Mouse (Mus musculus): Measurements from ENCODE around the gene Gm49661.
A peak's percentile ranks its signal among the peaks of the same experiment; 100 is the strongest.

Gene Gm49661

DNA sequence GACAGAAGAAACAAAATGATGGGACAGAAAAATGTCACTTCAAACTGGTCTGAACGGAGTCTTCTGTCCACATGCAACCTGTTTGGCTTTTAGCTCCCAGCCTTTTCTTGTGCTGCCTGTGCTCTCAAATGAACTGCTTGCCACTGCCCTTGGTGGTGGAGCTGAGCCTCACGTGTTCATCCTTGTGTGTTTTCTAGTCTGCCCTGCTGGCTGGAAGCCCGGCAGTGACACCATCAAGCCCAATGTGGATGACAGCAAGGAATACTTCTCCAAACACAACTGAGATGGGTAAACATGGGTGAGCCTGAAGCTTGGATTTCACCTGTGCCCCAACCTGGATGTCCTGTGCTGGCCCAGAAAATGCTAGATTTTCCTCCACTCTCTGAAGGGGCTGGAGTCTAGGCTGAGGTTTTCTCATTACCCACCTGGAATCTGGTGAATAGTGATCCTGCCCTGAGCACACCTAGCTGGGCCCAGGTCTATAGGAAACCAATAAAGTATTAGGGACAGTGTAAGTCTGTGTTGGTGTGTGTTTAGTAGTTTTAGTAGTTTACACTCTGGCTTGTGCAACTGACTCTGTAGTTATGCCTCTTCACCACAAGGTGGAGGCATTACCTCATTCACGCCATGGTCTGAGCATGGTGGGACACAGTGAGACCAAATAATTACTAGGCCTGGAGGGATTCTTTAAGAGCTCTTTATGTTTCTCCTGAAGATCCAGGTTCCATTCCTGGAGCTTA, 4.7 kb upstream of the Gm49661 start:
- no peaks in the 10 kb centered on the region for H3K9me3 ChIP-seq (ENCODE audit: low read length)
- TF ChIP-seq NANOG (IDR thresholded peaks at IDR 0.05; ENCODE audit: borderline replicate concordance, low read length): no peak
- no peak for TF ChIP-seq POU5F1 (IDR thresholded peaks at IDR 0.05; ENCODE audit: borderline replicate concordance, low read length)
- TF ChIP-seq CTCF (conservative IDR thresholded peaks at IDR 0.05; ENCODE audit: low read length): peak; percentile 55
- H3K4me3 ChIP-seq (replicated peaks; ENCODE audit: low read length): no peak overlapping the region
- peaks cover 50% of the 10 kb centered on the region for H3K4me1 ChIP-seq (replicated peaks; ENCODE audit: low read depth, low read length)
- peaks cover 45% of the 10 kb centered on the region for H3K36me3 ChIP-seq (ENCODE audit: insufficient read depth, low read length)
- no peaks in the 10 kb centered on the region for H3K27me3 ChIP-seq (ENCODE audit: insufficient read depth, low read length)

DNA sequence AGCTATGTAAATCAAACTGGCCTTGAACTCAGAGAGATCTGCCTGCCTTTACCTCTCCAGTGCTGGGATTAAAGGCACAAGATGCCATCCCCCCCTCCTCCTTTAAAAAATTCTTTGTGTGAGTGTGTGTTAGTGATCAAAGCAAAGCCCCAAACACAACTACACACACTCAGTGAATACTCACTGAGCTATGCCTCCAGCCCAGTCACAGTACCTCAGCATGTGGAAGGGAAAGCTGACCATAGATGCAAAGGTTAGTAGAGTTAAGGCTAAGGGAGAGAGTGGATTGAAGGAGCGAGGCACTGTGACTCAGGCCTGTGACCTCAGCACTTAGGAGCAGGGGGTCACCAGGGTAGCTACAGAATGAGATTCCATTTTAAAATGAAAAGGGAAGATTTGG, 3.8 kb upstream of the Gm49661 start:
- no peaks in the 10 kb centered on the region for H3K9me3 ChIP-seq (ENCODE audit: low read length)
- peaks cover 45% of the 10 kb centered on the region for H3K36me3 ChIP-seq (ENCODE audit: insufficient read depth, low read length)
- no peak overlapping the region for H3K4me3 ChIP-seq (replicated peaks; ENCODE audit: low read length)
- no peak for TF ChIP-seq CTCF (conservative IDR thresholded peaks at IDR 0.05; ENCODE audit: low read length)
- no peak for TF ChIP-seq POU5F1 (IDR thresholded peaks at IDR 0.05; ENCODE audit: borderline replicate concordance, low read length)
- no peak for TF ChIP-seq NANOG (IDR thresholded peaks at IDR 0.05; ENCODE audit: borderline replicate concordance, low read length)
- no peaks in the 10 kb centered on the region for H3K27me3 ChIP-seq (ENCODE audit: insufficient read depth, low read length)
- peaks cover 55% of the 10 kb centered on the region for H3K4me1 ChIP-seq (replicated peaks; ENCODE audit: low read depth, low read length)

- Histone ChIP-seq H3K9me3 (ENCODE audit: low read length) (no peaks in the 10 kb centered on the region), H3K4me3 (replicated peaks; ENCODE audit: low read length) (peak overlapping the region; percentile 86), H3K36me3 (ENCODE audit: insufficient read depth, low read length) (peaks cover 46% of the 10 kb centered on the region), H3K27me3 (ENCODE audit: insufficient read depth, low read length) (no peaks in the 10 kb centered on the region), H3K4me1 (replicated peaks; ENCODE audit: low read depth, low read length) (peaks cover 73% of the 10 kb centered on the region)
- no peak for TF ChIP-seq NANOG (IDR thresholded peaks at IDR 0.05; ENCODE audit: borderline replicate concordance, low read length)
- no peak for TF ChIP-seq POU5F1 (IDR thresholded peaks at IDR 0.05; ENCODE audit: borderline replicate concordance, low read length)
- TF ChIP-seq CTCF (conservative IDR thresholded peaks at IDR 0.05; ENCODE audit: low read length): no peak
Observed at GRCm38 (mm10) chr8:84970913-84971312, 1.7 kb upstream of the Gm49661 start.

- no peaks in the 10 kb centered on the region for H3K27me3 ChIP-seq (ENCODE audit: insufficient read depth, low read length)
- no peaks in the 10 kb centered on the region for H3K9me3 ChIP-seq (ENCODE audit: low read length)
- TF ChIP-seq NANOG (IDR thresholded peaks at IDR 0.05; ENCODE audit: borderline replicate concordance, low read length) (no peak), CTCF (conservative IDR thresholded peaks at IDR 0.05; ENCODE audit: low read length) (no peak), POU5F1 (IDR thresholded peaks at IDR 0.05; ENCODE audit: borderline replicate concordance, low read length) (no peak)
- peaks cover 67% of the 10 kb centered on the region for H3K4me1 ChIP-seq (replicated peaks; ENCODE audit: low read depth, low read length)
- H3K4me3 ChIP-seq (replicated peaks; ENCODE audit: low read length): peak overlapping the region; percentile 86
- peaks cover 46% of the 10 kb centered on the region for H3K36me3 ChIP-seq (ENCODE audit: insufficient read depth, low read length)
Observed at GRCm38 (mm10) chr8:84970135-84970790, 1.0 kb upstream of the Gm49661 start.

DNA sequence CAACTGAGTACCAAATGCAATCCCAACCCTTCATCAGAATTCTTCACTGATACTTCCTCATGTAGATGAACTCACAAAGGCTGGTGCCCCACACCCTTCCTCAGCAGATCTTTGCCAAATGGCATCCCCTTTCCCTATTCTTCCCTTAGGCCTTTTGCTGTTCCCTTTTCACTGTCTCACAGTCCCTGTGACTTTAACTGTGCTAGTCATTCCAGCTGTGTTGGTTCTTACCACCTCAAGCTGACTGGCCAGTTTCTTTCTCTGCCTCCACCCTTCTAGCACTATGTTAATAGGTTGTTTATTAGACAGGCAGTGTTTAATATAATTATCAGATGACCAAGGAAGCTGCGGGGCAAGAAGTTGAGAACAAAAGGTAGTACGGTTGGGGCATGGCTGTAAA, 583 bp downstream of the Gm49661 start:
- Histone ChIP-seq H3K36me3 (ENCODE audit: insufficient read depth, low read length) (peaks cover 47% of the 10 kb centered on the region), H3K9me3 (ENCODE audit: low read length) (no peaks in the 10 kb centered on the region), H3K4me3 (replicated peaks; ENCODE audit: low read length) (peak overlapping the region; percentile 86), H3K4me1 (replicated peaks; ENCODE audit: low read depth, low read length) (peaks cover 59% of the 10 kb centered on the region), H3K27me3 (ENCODE audit: insufficient read depth, low read length) (no peaks in the 10 kb centered on the region)
- TF ChIP-seq POU5F1 (IDR thresholded peaks at IDR 0.05; ENCODE audit: borderline replicate concordance, low read length) (no peak), NANOG (IDR thresholded peaks at IDR 0.05; ENCODE audit: borderline replicate concordance, low read length) (no peak), CTCF (conservative IDR thresholded peaks at IDR 0.05; ENCODE audit: low read length) (no peak)

- H3K9me3 ChIP-seq (ENCODE audit: low read length): no peaks in the 10 kb centered on the region
- no peak for TF ChIP-seq CTCF (conservative IDR thresholded peaks at IDR 0.05; ENCODE audit: low read length)
- no peak for TF ChIP-seq NANOG (IDR thresholded peaks at IDR 0.05; ENCODE audit: borderline replicate concordance, low read length)
- TF ChIP-seq POU5F1 (IDR thresholded peaks at IDR 0.05; ENCODE audit: borderline replicate concordance, low read length): no peak
- H3K36me3 ChIP-seq (ENCODE audit: insufficient read depth, low read length): peaks cover 44% of the 10 kb centered on the region
- H3K27me3 ChIP-seq (ENCODE audit: insufficient read depth, low read length): no peaks in the 10 kb centered on the region
- peaks cover 55% of the 10 kb centered on the region for H3K4me1 ChIP-seq (replicated peaks; ENCODE audit: low read depth, low read length)
- peak overlapping the region; percentile 86; the same call in 1 of the 2 replicates for H3K4me3 ChIP-seq (replicated peaks; ENCODE audit: low read length)
Observed at GRCm38 (mm10) chr8:84967532-84968304, 1.5 kb downstream of the Gm49661 start.

- H3K4me1 ChIP-seq (replicated peaks; ENCODE audit: low read depth, low read length): peaks cover 52% of the 10 kb centered on the region
- no peaks in the 10 kb centered on the region for H3K27me3 ChIP-seq (ENCODE audit: insufficient read depth, low read length)
- peaks cover 44% of the 10 kb centered on the region for H3K36me3 ChIP-seq (ENCODE audit: insufficient read depth, low read length)
- H3K9me3 ChIP-seq (ENCODE audit: low read length): no peaks in the 10 kb centered on the region
- TF ChIP-seq CTCF (conservative IDR thresholded peaks at IDR 0.05; ENCODE audit: low read length) (no peak), NANOG (IDR thresholded peaks at IDR 0.05; ENCODE audit: borderline replicate concordance, low read length) (no peak), POU5F1 (IDR thresholded peaks at IDR 0.05; ENCODE audit: borderline replicate concordance, low read length) (no peak)
- H3K4me3 ChIP-seq (replicated peaks; ENCODE audit: low read length): no peak overlapping the region; the same call in 1 of the 2 replicates
Observed at GRCm38 (mm10) chr8:84966603-84967002, 2.6 kb downstream of the Gm49661 start.

DNA sequence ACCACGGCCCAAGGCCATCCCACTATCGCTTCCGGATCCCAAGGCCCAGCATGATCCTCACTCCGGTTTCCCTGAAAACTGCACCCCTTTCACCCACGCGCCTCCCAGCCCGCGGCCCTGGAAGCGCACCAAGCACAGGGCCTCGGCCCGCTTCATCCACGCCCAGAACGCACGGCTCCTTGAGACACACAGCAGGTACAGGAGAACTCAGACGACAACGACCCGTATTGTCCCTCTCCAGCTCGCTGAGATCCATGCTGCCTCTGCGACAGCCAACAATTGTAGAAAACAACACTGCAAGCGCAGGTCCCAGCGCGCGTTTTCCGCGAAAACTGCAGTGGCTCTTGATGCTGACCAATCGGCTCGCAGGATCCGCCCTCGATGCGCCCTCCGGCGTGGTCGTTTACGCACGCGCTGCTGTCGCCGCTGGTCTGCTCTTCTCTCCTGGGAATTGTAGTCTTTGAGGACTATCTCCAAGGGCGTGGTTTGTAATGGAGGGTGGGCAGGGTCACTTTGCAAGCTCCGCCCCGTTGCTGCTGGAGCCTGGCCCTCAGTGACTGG, 3.4 kb downstream of the Gm49661 start:
- Histone ChIP-seq H3K9me3 (ENCODE audit: low read length) (no peaks in the 10 kb centered on the region), H3K4me1 (replicated peaks; ENCODE audit: low read depth, low read length) (peaks cover 45% of the 10 kb centered on the region), H3K36me3 (ENCODE audit: insufficient read depth, low read length) (peaks cover 44% of the 10 kb centered on the region), H3K27me3 (ENCODE audit: insufficient read depth, low read length) (no peaks in the 10 kb centered on the region), H3K4me3 (replicated peaks; ENCODE audit: low read length) (peak overlapping the region; percentile 92)
- no peak for TF ChIP-seq POU5F1 (IDR thresholded peaks at IDR 0.05; ENCODE audit: borderline replicate concordance, low read length)
- TF ChIP-seq NANOG (IDR thresholded peaks at IDR 0.05; ENCODE audit: borderline replicate concordance, low read length): no peak
- TF ChIP-seq CTCF (conservative IDR thresholded peaks at IDR 0.05; ENCODE audit: low read length): no peak
